Mouse (Mus musculus): ENCODE data around the gene Slc22a4. TPM values are rescaled to one million over a fixed set of nuclear protein-coding genes. Genes with fewer than 3 reads are reported as not detected.
"Not testable (repeated sequence)": the region's sequence is repeated elsewhere in the genome, so short reads cannot be mapped to it uniquely, and the experiment has no call there.

Gene Slc22a4
- polyA plus RNA-seq, 1 experiment from 2014 or later = 1.4 TPM

GRCm38 (mm10) chr11:53979456-53979787 lies 48.5 kb downstream of the Slc22a4 start:
- not testable (repeated sequence) for H3K27me3 ChIP-seq (ENCODE audit: control insufficient read depth, insufficient read depth, low read length); H3K36me3 ChIP-seq (ENCODE audit: control insufficient read depth, insufficient read depth, low read length); H3K9me3 ChIP-seq (ENCODE audit: control insufficient read depth, low read length); H3K4me1 ChIP-seq (ENCODE audit: control insufficient read depth, insufficient read depth, low read length); H3K27ac ChIP-seq (ENCODE audit: low read depth, low read length)
- Histone ChIP-seq H3K4me2 (replicated peaks; ENCODE audit: low read depth, low read length) (peak overlapping the region; percentile 97), H3K9ac (ENCODE audit: low read depth, low read length) (peak overlapping the region; percentile 73), H3K4me3 (ENCODE audit: low read length) (peak overlapping the region; percentile 64)
- ATAC-seq (ENCODE audit: low FRiP score, low TSS enrichment) = peak; percentile 17; the same call in 1 of the 2 replicates
- 0% methylated on average over 23 of the region's 23 CpGs for WGBS

GRCm38 (mm10) chr11:53977672-53978071 lies 50.2 kb downstream of the Slc22a4 start:
- Histone ChIP-seq H3K27ac (ENCODE audit: low read depth, low read length) (no peak overlapping the region), H3K27me3 (ENCODE audit: control insufficient read depth, insufficient read depth, low read length) (peaks cover 4% of the 10 kb centered on the region; the same call in 1 of the 2 replicates), H3K9ac (ENCODE audit: low read depth, low read length) (no peak overlapping the region), H3K4me1 (ENCODE audit: control insufficient read depth, insufficient read depth, low read length) (no peaks in the 10 kb centered on the region), H3K36me3 (ENCODE audit: control insufficient read depth, insufficient read depth, low read length) (no peaks in the 10 kb centered on the region), H3K9me3 (ENCODE audit: control insufficient read depth, low read length) (no peaks in the 10 kb centered on the region), H3K4me3 (ENCODE audit: low read length) (no peak overlapping the region), H3K4me2 (replicated peaks; ENCODE audit: low read depth, low read length) (no peak overlapping the region)
- ATAC-seq (ENCODE audit: low FRiP score, low TSS enrichment) = no peak
- WGBS = 82% methylated on average over 3 of the region's 3 CpGs

GRCm38 (mm10) chr11:53975559-53975958 lies 52.3 kb downstream of the Slc22a4 start:
- ATAC-seq (ENCODE audit: low FRiP score, low TSS enrichment) = no peak
- Histone ChIP-seq H3K36me3 (ENCODE audit: control insufficient read depth, insufficient read depth, low read length) (no peaks in the 10 kb centered on the region), H3K4me3 (ENCODE audit: low read length) (no peak overlapping the region), H3K27me3 (ENCODE audit: control insufficient read depth, insufficient read depth, low read length) (peaks cover 4% of the 10 kb centered on the region; the same call in 1 of the 2 replicates), H3K27ac (ENCODE audit: low read depth, low read length) (no peak overlapping the region), H3K4me1 (ENCODE audit: control insufficient read depth, insufficient read depth, low read length) (no peaks in the 10 kb centered on the region), H3K9ac (ENCODE audit: low read depth, low read length) (no peak overlapping the region), H3K9me3 (ENCODE audit: control insufficient read depth, low read length) (no peaks in the 10 kb centered on the region), H3K4me2 (replicated peaks; ENCODE audit: low read depth, low read length) (no peak overlapping the region)

GRCm38 (mm10) chr11:53958984-53959383 lies 68.9 kb downstream of the Slc22a4 start:
- WGBS = 51% methylated on average over 3 of the region's 3 CpGs
- no peak for ATAC-seq (ENCODE audit: low FRiP score, low TSS enrichment)

GRCm38 (mm10) chr11:53958176-53958575 lies 69.7 kb downstream of the Slc22a4 start:
- H3K27me3 ChIP-seq (ENCODE audit: control insufficient read depth, insufficient read depth, low read length); H3K27ac ChIP-seq (ENCODE audit: low read depth, low read length); H3K4me3 ChIP-seq (ENCODE audit: low read length); H3K4me1 ChIP-seq (ENCODE audit: control insufficient read depth, insufficient read depth, low read length); ATAC-seq (ENCODE audit: low FRiP score, low TSS enrichment); H3K9ac ChIP-seq (ENCODE audit: low read depth, low read length); H3K9me3 ChIP-seq (ENCODE audit: control insufficient read depth, low read length); H3K36me3 ChIP-seq (ENCODE audit: control insufficient read depth, insufficient read depth, low read length); H3K4me2 ChIP-seq (replicated peaks; ENCODE audit: low read depth, low read length): not testable (repeated sequence)
- 43% methylated on average over 4 of the region's 4 CpGs for WGBS

More at GRCm38 (mm10) chr11:53958984-53959383, 68.9 kb downstream of the Slc22a4 start:
- Histone ChIP-seq H3K27me3 (ENCODE audit: control insufficient read depth, insufficient read depth, low read length) (no peaks in the 10 kb centered on the region), H3K9me3 (ENCODE audit: control insufficient read depth, low read length) (no peaks in the 10 kb centered on the region), H3K4me3 (ENCODE audit: low read length) (no peak overlapping the region), H3K36me3 (ENCODE audit: control insufficient read depth, insufficient read depth, low read length) (no peaks in the 10 kb centered on the region), H3K9ac (ENCODE audit: low read depth, low read length) (no peak overlapping the region), H3K4me1 (ENCODE audit: control insufficient read depth, insufficient read depth, low read length) (no peaks in the 10 kb centered on the region), H3K4me2 (replicated peaks; ENCODE audit: low read depth, low read length) (no peak overlapping the region), H3K27ac (ENCODE audit: low read depth, low read length) (no peak overlapping the region)

GRCm38 (mm10) chr11:53956636-53957035 lies 71.3 kb downstream of the Slc22a4 start:
- no peak overlapping the region for H3K4me3 ChIP-seq (ENCODE audit: low read length)
- no peak overlapping the region for H3K4me2 ChIP-seq (replicated peaks; ENCODE audit: low read depth, low read length)
- H3K9me3 ChIP-seq (ENCODE audit: control insufficient read depth, low read length) = no peaks in the 10 kb centered on the region
- ATAC-seq (ENCODE audit: low FRiP score, low TSS enrichment) = no peak
- no peak overlapping the region for H3K27ac ChIP-seq (ENCODE audit: low read depth, low read length)
- no peaks in the 10 kb centered on the region for H3K36me3 ChIP-seq (ENCODE audit: control insufficient read depth, insufficient read depth, low read length)
- H3K27me3 ChIP-seq (ENCODE audit: control insufficient read depth, insufficient read depth, low read length) = no peaks in the 10 kb centered on the region
- H3K4me1 ChIP-seq (ENCODE audit: control insufficient read depth, insufficient read depth, low read length) = no peaks in the 10 kb centered on the region
- 69% methylated on average over 1 of the region's 1 CpGs for WGBS
- no peak overlapping the region for H3K9ac ChIP-seq (ENCODE audit: low read depth, low read length)

- H3K9me3 ChIP-seq (ENCODE audit: control insufficient read depth, low read length) = no peaks in the 10 kb centered on the region
- no peak overlapping the region for H3K27ac ChIP-seq (ENCODE audit: low read depth, low read length)
- no peaks in the 10 kb centered on the region for H3K36me3 ChIP-seq (ENCODE audit: control insufficient read depth, insufficient read depth, low read length)
- no peaks in the 10 kb centered on the region for H3K4me1 ChIP-seq (ENCODE audit: control insufficient read depth, insufficient read depth, low read length)
- ATAC-seq (ENCODE audit: low FRiP score, low TSS enrichment) = no peak
- WGBS = 85% methylated on average over 3 of the region's 3 CpGs
- no peak overlapping the region for H3K4me3 ChIP-seq (ENCODE audit: low read length)
- no peak overlapping the region for H3K9ac ChIP-seq (ENCODE audit: low read depth, low read length)
- no peaks in the 10 kb centered on the region for H3K27me3 ChIP-seq (ENCODE audit: control insufficient read depth, insufficient read depth, low read length)
- no peak overlapping the region for H3K4me2 ChIP-seq (replicated peaks; ENCODE audit: low read depth, low read length)
Observed at GRCm38 (mm10) chr11:53954653-53955052, 73.2 kb downstream of the Slc22a4 start.

GRCm38 (mm10) chr11:53950133-53950532 lies 77.8 kb downstream of the Slc22a4 start:
- H3K4me1 ChIP-seq (ENCODE audit: control insufficient read depth, insufficient read depth, low read length); H3K9ac ChIP-seq (ENCODE audit: low read depth, low read length); H3K9me3 ChIP-seq (ENCODE audit: control insufficient read depth, low read length); H3K4me2 ChIP-seq (replicated peaks; ENCODE audit: low read depth, low read length); H3K27ac ChIP-seq (ENCODE audit: low read depth, low read length); H3K4me3 ChIP-seq (ENCODE audit: low read length); H3K36me3 ChIP-seq (ENCODE audit: control insufficient read depth, insufficient read depth, low read length); H3K27me3 ChIP-seq (ENCODE audit: control insufficient read depth, insufficient read depth, low read length); ATAC-seq (ENCODE audit: low FRiP score, low TSS enrichment): not testable (repeated sequence)
- WGBS = no CpG with 5 or more reads among the region's 3 CpGs
